Mouse (Mus musculus) C2C12 (cell line): ENCODE measurements at regions not wholly inside any gene's neighbourhood (a gene's known extent, or its start where the extent isn't known, plus 50 kb on each side); places are given as distances from the start of the nearest gene placed in this dataset.

Experiments
- CEBPB ChIP-seq: IDR thresholded peaks from one replicate; pipeline ENCODE4 v1.6.1; 2011; ENCODE audit warnings: low read depth, mild to moderate bottlenecking, control low read depth, moderate library complexity
- CTCF ChIP-seq: IDR thresholded peaks from one replicate; pipeline ENCODE4 v1.5.1; 2011; ENCODE audit not compliant: control insufficient read depth, insufficient read depth, insufficient read length
- FOSL1 ChIP-seq: IDR thresholded peaks from one replicate; pipeline ENCODE4 v1.8.0; 2011; ENCODE audit warnings: mild to moderate bottlenecking, low read length; ENCODE audit not compliant: poor library complexity, insufficient read depth, severe bottlenecking
- MAX ChIP-seq: IDR thresholded peaks from one replicate; pipeline ENCODE4 v1.6.1; 2011; ENCODE audit warnings: mild to moderate bottlenecking, control low read depth
- MYOD1 ChIP-seq: IDR thresholded peaks from one replicate; pipeline ENCODE4 v1.6.1; 2011; ENCODE audit warnings: low read depth; ENCODE audit not compliant: control insufficient read depth, insufficient read length
- USF1 ChIP-seq: IDR thresholded peaks from one replicate; pipeline ENCODE4 v1.6.1; 2011; ENCODE audit warnings: low read depth, mild to moderate bottlenecking, control low read depth, moderate library complexity

GRCm38 (mm10) chr1:63851476-63852094 lies 82.5 kb upstream of the 4933402D24Rik start:
- TF ChIP-seq USF1 (no peak), CTCF (no peak), FOSL1 (no peak), CEBPB (no peak), MAX (no peak), MYOD1 (no peak)
